Mouse (Mus musculus): ENCODE results near the gene Ipo7. TPM values are rescaled to one million over a fixed set of nuclear protein-coding genes. Genes with fewer than 3 reads are reported as not detected.
"Not testable (repeated sequence)": the region's sequence is repeated elsewhere in the genome, so short reads cannot be mapped to it uniquely, and the experiment has no call there.

Gene Ipo7
- 43.6 and 44.8 TPM in 2 replicates for polyA plus RNA-seq (2015; fragmentation: Nextera tagmentation; extraction: Ambion mirVana)

DNA sequence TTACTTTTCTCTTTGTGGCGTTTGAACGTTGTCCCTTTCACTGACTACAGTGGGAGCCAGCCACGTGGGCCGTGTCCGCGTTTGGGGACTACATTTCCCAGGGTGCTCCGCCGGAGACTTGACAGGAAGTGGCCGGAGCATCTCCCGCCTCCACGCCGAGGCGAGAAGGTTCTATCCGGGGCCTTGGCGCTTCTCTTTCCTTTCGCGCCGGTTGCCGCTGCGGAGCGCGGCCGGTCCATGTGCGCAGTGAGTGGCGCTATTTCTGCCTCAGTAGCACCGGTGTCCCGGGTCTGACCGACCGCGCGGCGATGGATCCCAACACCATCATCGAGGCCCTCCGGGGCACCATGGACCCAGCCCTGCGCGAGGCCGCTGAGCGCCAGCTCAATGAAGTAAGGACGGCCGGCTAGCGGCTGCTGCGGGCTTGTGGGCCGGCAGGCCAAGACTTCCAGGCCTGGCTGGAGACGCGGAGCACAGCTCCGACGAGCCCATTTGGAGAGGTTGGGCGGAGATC is at the start of gene Ipo7:
Gene Ipo7, plus strand, starts transcription at position 158 of the 514 bp plus-strand sequence.
- under 1% methylated on average over 48 of the region's 48 CpGs for WGBS
- H3K27me3 ChIP-seq (replicated peaks) = no peaks in the 10 kb centered on the region
- H3K36me3 ChIP-seq = no peaks in the 10 kb centered on the region
- H3K4me1 ChIP-seq = peaks cover 14% of the 10 kb centered on the region
- ATAC-seq (ENCODE audit: low FRiP score) = peak; percentile 99
- peak within 1 kb of the TSS; percentile 97 for H3K9ac ChIP-seq (replicated peaks)
- peak within 1 kb of the TSS; percentile 88 for H3K4me2 ChIP-seq
- H3K4me3 ChIP-seq (replicated peaks) = peak within 1 kb of the TSS; percentile 98
- no peaks in the 10 kb centered on the region for H3K9me3 ChIP-seq (replicated peaks)
- H3K27ac ChIP-seq (replicated peaks) = peak within 1 kb of the TSS; percentile 93

DNA sequence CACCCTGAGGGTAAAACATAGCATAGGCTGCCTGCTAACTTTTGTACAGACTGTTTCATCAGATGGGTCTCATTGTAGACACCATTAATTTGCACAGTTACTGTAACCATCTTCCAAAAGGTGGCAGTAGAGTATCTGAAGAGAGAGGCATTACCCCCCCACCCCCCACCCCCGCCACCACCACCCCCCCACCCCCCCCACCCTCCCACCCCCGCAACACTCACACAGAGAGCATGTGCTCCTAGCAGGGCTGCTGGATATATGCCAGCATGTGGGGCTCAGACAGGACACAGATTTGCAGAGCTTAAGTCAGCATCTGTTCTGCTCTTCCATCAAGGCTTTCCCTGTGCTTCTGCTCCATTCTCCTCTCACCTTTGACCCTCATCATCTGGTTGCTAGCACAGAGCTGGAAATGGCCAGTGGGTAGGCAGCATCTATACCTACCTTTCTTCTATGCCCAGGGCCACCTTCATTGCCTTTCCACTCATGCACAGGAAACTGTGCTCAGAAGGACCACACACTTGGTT is 49.1 kb upstream of the Ipo7 start:
- no CpG with 5 or more reads among the region's 2 CpGs for WGBS
- no peaks in the 10 kb centered on the region for H3K27me3 ChIP-seq (replicated peaks)
- H3K36me3 ChIP-seq = peaks cover 6% of the 10 kb centered on the region
- no peak overlapping the region for H3K4me3 ChIP-seq (replicated peaks)
- peak overlapping the region; percentile 69; the same call in 1 of the 2 replicates for H3K27ac ChIP-seq (replicated peaks)
- peak; percentile 58 for ATAC-seq (ENCODE audit: low FRiP score)
- peaks cover 10% of the 10 kb centered on the region for H3K4me1 ChIP-seq
- no peaks in the 10 kb centered on the region for H3K9me3 ChIP-seq (replicated peaks)
- no peak overlapping the region for H3K9ac ChIP-seq (replicated peaks)
- H3K4me2 ChIP-seq = no peak overlapping the region

DNA sequence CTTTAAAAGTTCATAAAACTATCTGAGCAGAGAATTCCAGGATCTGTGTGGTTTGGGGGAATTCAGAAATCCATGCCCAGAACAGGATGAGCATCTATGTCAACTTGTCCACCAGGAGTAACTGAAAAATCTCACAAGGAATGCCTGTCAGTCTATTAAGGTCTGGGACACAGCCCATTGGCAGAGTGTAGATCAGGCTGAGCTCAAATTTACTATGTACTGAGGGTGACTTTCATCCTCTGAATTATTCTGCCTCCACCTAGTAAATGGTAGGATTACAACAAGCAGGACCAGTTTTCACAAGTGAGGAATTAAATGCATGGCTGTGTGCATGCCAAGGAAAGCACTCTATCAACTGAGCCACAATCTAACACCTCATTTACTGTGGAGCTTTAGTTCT is 48.5 kb upstream of the Ipo7 start:
- no peak for ATAC-seq (ENCODE audit: low FRiP score)
- Histone ChIP-seq H3K9ac (replicated peaks) (no peak overlapping the region), H3K36me3 (peaks cover 7% of the 10 kb centered on the region), H3K9me3 (replicated peaks) (no peaks in the 10 kb centered on the region), H3K4me2 (no peak overlapping the region), H3K27ac (replicated peaks) (peak overlapping the region; percentile 19; the same call in 1 of the 2 replicates), H3K4me1 (peaks cover 10% of the 10 kb centered on the region), H3K27me3 (replicated peaks) (no peaks in the 10 kb centered on the region), H3K4me3 (replicated peaks) (no peak overlapping the region)

- no peak for ATAC-seq (ENCODE audit: low FRiP score)
- 94% methylated on average over 6 of the region's 6 CpGs for WGBS
- Histone ChIP-seq H3K36me3 (peaks cover 52% of the 10 kb centered on the region), H3K4me3 (replicated peaks) (no peak overlapping the region), H3K9me3 (replicated peaks) (no peaks in the 10 kb centered on the region), H3K9ac (replicated peaks) (no peak overlapping the region), H3K27ac (replicated peaks) (no peak overlapping the region), H3K4me1 (no peaks in the 10 kb centered on the region), H3K4me2 (no peak overlapping the region), H3K27me3 (replicated peaks) (no peaks in the 10 kb centered on the region)
Measured at GRCm38 (mm10) chr7:109975966-109976715, 41.9 kb upstream of the Ipo7 start.

GRCm38 (mm10) chr7:109977131-109977530 is 40.9 kb upstream of the Ipo7 start:
- not testable (repeated sequence) for H3K4me3 ChIP-seq (replicated peaks); H3K9me3 ChIP-seq (replicated peaks); H3K4me2 ChIP-seq; H3K9ac ChIP-seq (replicated peaks); H3K27me3 ChIP-seq (replicated peaks); ATAC-seq (ENCODE audit: low FRiP score); H3K4me1 ChIP-seq; H3K27ac ChIP-seq (replicated peaks)
- peaks cover 60% of the 10 kb centered on the region for H3K36me3 ChIP-seq
- WGBS = 71% methylated on average over 5 of the region's 5 CpGs

- not testable (repeated sequence) for H3K27ac ChIP-seq (replicated peaks); H3K9ac ChIP-seq (replicated peaks); ATAC-seq (ENCODE audit: low FRiP score); H3K27me3 ChIP-seq (replicated peaks); H3K9me3 ChIP-seq (replicated peaks)
- WGBS = 83% methylated on average over 5 of the region's 5 CpGs
- peak overlapping the region; percentile 75 for H3K4me2 ChIP-seq
- peaks cover 17% of the 10 kb centered on the region for H3K4me1 ChIP-seq
- H3K4me3 ChIP-seq (replicated peaks) = peak overlapping the region; percentile 60; the same call in 1 of the 2 replicates
- peaks cover 22% of the 10 kb centered on the region for H3K36me3 ChIP-seq
Measured at GRCm38 (mm10) chr7:109984608-109985007, 33.5 kb upstream of the Ipo7 start.

DNA sequence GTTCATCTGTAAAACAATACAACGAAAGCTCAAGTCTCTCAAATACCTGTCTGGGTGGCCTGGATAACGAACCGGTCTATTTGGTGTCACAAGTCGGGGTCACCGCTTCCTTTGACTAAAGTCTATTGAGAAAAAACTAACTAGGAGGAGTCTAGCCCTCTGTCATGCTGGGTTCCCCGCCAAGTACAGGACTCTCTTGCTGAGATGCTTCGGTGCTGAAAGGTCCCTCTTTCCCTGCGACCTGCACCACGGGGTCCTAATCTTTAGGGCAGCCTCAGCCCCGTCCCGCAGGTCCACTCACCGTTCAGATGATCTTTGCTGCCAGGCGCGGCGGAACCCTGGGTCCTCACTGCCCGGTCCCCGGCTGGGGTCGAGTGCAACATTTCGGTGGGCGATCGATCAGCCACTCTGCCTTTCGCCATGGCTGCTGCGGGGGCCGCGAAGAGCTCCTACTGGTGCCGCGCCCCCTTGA is 32.4 kb upstream of the Ipo7 start:
- peaks cover 11% of the 10 kb centered on the region for H3K36me3 ChIP-seq
- under 1% methylated on average over 27 of the region's 27 CpGs for WGBS
- peak overlapping the region; percentile 60 for H3K4me3 ChIP-seq (replicated peaks)
- peak; percentile 56 for ATAC-seq (ENCODE audit: low FRiP score)
- peak overlapping the region; percentile 69 for H3K9ac ChIP-seq (replicated peaks)
- peak overlapping the region; percentile 74 for H3K27ac ChIP-seq (replicated peaks)
- H3K27me3 ChIP-seq (replicated peaks) = no peaks in the 10 kb centered on the region
- H3K4me1 ChIP-seq = peaks cover 17% of the 10 kb centered on the region
- H3K9me3 ChIP-seq (replicated peaks) = no peaks in the 10 kb centered on the region
- peak overlapping the region; percentile 75 for H3K4me2 ChIP-seq

DNA sequence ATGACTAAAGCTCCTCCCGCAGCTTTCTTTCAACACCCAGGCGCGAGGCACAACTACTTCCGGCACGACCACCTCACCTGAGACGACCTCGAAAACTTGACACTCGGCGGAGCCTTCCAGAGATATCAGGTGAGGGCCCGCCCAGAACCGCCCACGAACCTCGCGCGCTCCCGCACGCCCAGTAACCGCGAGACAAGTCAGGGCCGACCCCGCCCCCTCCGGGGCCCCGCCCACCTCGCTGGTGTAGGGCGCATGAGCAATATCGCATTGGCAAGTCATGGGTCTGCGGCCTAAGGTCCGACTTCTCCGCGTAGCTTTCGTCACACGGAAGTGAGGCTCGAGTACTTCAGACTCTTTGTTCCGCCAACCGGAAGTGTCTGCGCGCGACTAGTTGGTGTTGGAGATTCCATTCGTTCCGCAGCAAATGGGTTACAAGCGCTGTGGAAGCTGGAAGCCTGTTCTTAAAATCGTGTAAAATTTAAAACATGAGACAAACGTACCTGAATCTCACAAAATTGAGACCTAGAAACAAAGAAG is 31.9 kb upstream of the Ipo7 start:
- Histone ChIP-seq H3K4me3 (replicated peaks) (peak overlapping the region; percentile 60), H3K27me3 (replicated peaks) (no peaks in the 10 kb centered on the region), H3K9me3 (replicated peaks) (no peaks in the 10 kb centered on the region), H3K4me1 (peaks cover 17% of the 10 kb centered on the region), H3K36me3 (peaks cover 11% of the 10 kb centered on the region), H3K27ac (replicated peaks) (peak overlapping the region; percentile 86), H3K9ac (replicated peaks) (peak overlapping the region; percentile 69), H3K4me2 (peak overlapping the region; percentile 75)
- ATAC-seq (ENCODE audit: low FRiP score) = peak; percentile 99
- WGBS = under 1% methylated on average over 43 of the region's 43 CpGs

DNA sequence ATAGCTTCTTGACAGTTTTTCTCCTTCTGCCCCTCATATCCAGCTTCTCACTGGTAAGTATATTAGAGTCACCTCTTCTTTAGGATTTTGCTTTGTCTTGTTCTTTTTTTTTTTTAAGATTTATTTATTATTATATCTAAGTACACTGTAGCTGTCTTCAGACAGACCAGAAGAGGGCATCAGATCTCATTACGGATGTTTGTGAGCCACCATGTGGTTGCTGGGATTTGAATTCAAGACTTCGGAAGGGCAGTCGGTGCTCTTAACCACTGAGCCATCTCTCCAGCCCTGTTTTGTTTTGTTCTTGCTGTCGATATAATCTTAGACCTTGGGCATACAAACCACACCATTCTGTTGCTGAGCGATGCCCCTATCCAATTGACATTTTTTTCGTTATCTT is 31.3 kb upstream of the Ipo7 start, which contains the start of gene Tmem41b:
Gene Tmem41b, minus strand, starts transcription at position 155 of the 400 bp plus-strand sequence.
- 0 out of 2 replicates have a peak, but pooled peaks have one; percentile 4 for ATAC-seq (ENCODE audit: low FRiP score)
- peak within 1 kb of the TSS; percentile 75 for H3K4me2 ChIP-seq
- 37% methylated on average over 6 of the region's 6 CpGs for WGBS
- H3K9ac ChIP-seq (replicated peaks) = peak within 1 kb of the TSS; percentile 69
- not testable (repeated sequence) for H3K36me3 ChIP-seq; H3K9me3 ChIP-seq (replicated peaks); H3K27me3 ChIP-seq (replicated peaks)
- peak within 1 kb of the TSS; percentile 60 for H3K4me3 ChIP-seq (replicated peaks)
- H3K27ac ChIP-seq (replicated peaks) = peak within 1 kb of the TSS; percentile 86
- peaks cover 17% of the 10 kb centered on the region for H3K4me1 ChIP-seq

- Histone ChIP-seq H3K4me3 (replicated peaks) (no peak overlapping the region), H3K9me3 (replicated peaks) (no peaks in the 10 kb centered on the region), H3K27me3 (replicated peaks) (no peaks in the 10 kb centered on the region), H3K4me2 (no peak overlapping the region), H3K36me3 (no peaks in the 10 kb centered on the region), H3K27ac (replicated peaks) (no peak overlapping the region), H3K9ac (replicated peaks) (no peak overlapping the region), H3K4me1 (no peaks in the 10 kb centered on the region)
- WGBS = 94% methylated on average over 1 of the region's 1 CpGs
- ATAC-seq (ENCODE audit: low FRiP score) = no peak
Measured at GRCm38 (mm10) chr7:109991286-109991685, 26.8 kb upstream of the Ipo7 start.

DNA sequence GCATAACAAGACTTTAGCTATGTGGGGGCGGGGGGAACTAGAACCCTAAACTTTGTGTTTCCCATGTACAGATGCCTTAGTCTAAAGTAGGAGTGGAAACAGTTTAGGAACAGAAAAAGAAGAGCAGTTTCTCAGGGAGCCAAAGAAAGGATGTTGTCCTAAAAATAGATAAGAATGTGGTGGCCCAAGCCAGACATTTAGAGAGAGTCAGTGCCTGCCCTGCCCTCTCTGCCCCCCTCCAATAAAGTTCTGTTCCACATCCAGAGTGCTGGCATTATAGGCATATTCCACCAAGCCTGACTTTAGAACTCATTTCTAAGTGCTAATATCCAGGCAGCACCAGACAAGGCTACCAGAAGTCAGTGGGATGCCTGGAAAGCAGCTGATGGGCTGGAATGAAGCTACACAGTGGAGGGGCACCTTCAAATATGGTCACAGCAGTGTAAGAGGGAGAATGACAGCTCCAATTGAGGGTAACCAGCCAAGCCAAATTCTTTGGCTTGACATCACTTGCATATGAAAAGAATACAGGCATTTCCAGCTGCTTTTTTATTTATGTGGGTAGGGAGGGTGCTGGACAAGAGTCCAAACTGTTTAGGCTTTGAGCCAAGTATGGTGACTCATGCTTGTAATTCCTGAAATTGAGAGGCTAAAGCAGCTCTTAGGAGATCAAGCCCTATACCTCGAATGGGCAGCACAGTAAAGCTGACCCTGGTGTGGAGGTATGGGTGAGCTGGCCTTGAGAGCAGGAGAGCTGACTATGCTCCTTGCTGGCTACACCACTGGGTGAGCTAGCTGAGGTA is 24.7 kb upstream of the Ipo7 start:
- no peak overlapping the region for H3K9ac ChIP-seq (replicated peaks)

More for the DNA sequence above, 24.7 kb upstream of the Ipo7 start:
- H3K27me3 ChIP-seq (replicated peaks) = no peaks in the 10 kb centered on the region
- no peaks in the 10 kb centered on the region for H3K9me3 ChIP-seq (replicated peaks)
- WGBS = 64% methylated on average over 2 of the region's 2 CpGs
- H3K36me3 ChIP-seq = no peaks in the 10 kb centered on the region
- H3K4me1 ChIP-seq = no peaks in the 10 kb centered on the region
- no peak overlapping the region for H3K27ac ChIP-seq (replicated peaks)
- no peak overlapping the region for H3K4me2 ChIP-seq
- ATAC-seq (ENCODE audit: low FRiP score) = no peak
- no peak overlapping the region for H3K4me3 ChIP-seq (replicated peaks)

Measured in neural tube, embryonic 15.5 days (tissue).